Mouse (Mus musculus) cerebellum, adult 2 months (tissue): Measurements from ENCODE around the gene Stxbp4. TPM values are rescaled to one million over a fixed set of nuclear protein-coding genes. Genes with fewer than 3 reads are reported as not detected.

Source experiments
- DNase-seq, 2 experiments: peaks; one replicate each; pipeline ENCODE4 v3.0.0; 2021
- H3K27ac ChIP-seq: fragments of 200-500 bp; 2 replicates; pipeline ENCODE4 v1.5.1; 2012; ENCODE audit warnings: low read length, control low read depth, inconsistent platforms; ENCODE audit not compliant: insufficient read depth
- H3K27me3 ChIP-seq: fragments of 200-500 bp; 2 replicates; pipeline ENCODE4 v1.6.1; 2012; ENCODE audit warnings: inconsistent platforms, mild to moderate bottlenecking, low read length, moderate library complexity; ENCODE audit not compliant: control insufficient read depth, insufficient read depth
- H3K4me1 ChIP-seq: fragments of 200-500 bp; 2 replicates; pipeline ENCODE4 v1.6.1; 2011; ENCODE audit warnings: low read length; ENCODE audit not compliant: control insufficient read depth, insufficient read depth
- H3K4me3 ChIP-seq: fragments of 200-500 bp; replicated peaks from 2 replicates; pipeline ENCODE3; 2011; ENCODE audit warnings: mild to moderate bottlenecking, low read depth, low read length, control low read depth; ENCODE audit not compliant: insufficient read depth
- CTCF ChIP-seq: fragments of 200-500 bp; IDR thresholded peaks from 2 replicates; pipeline ENCODE4 v1.5.1; 2011; ENCODE audit warnings: low read depth, mild to moderate bottlenecking, control low read depth, low read length, moderate library complexity, borderline replicate concordance; ENCODE audit not compliant: insufficient read depth
- POLR2A ChIP-seq: fragments of 200-500 bp; IDR thresholded peaks from 2 replicates; pipeline ENCODE4 v1.6.1; 2011; ENCODE audit warnings: low read length, control low read depth, borderline replicate concordance; ENCODE audit not compliant: insufficient read depth
- WGBS: fragments of 180-500 bp; shearing (Covaris S2); methylation state at CpG from one replicate; pipeline ENCODE4 v1.1.7; 2018; 5-methylcytosine and 5-hydroxymethylcytosine counted together
- polyA plus RNA-seq: library from polyadenylated mRNA; depleted of rRNA; stranded (reverse); fragments of >200 nt; gene quantifications from 2 replicates; pipeline ENCODE4 v1.2.3, GENCODE M21; 2012

Stxbp4 gene
- polyA plus RNA-seq, 1 experiment = 7.4 TPM

- Histone ChIP-seq H3K27ac (no peak overlapping the region), H3K27me3 (no peaks in the 10 kb centered on the region), H3K4me3 (no peak overlapping the region), H3K4me1 (no peaks in the 10 kb centered on the region)
- WGBS = 94% methylated on average over 2 of the region's 2 CpGs
- TF ChIP-seq CTCF = no peak
- no peak for TF ChIP-seq POLR2A
- no peak for DNase-seq
Observed at GRCm38 (mm10) chr11:90603066-90603465, 34.8 kb downstream of the Stxbp4 start.

DNA sequence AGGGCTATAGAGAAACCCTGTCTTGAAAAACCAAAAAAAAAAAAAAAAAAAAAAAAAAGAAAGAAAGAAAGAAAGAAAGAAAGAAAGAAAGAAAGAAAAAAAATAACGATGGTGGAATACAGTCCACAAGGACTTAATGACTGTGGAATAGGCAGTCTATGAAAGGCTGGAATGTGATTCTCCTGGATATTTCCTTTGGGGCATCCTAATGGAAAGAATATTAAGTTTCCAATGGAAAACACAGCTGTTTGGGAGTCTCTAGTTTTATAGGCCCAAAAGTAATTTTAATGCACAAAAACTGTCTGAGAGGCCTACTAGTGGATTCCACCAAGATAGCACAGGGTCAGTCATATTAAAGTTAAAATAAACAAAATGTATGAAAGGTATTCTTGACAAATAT lies 42.1 kb downstream of the Stxbp4 start:
- WGBS = 100% methylated on average over 1 of the region's 1 CpGs
- H3K4me3 ChIP-seq = no peak overlapping the region
- no peaks in the 10 kb centered on the region for H3K27me3 ChIP-seq
- DNase-seq = no peak
- no peaks in the 10 kb centered on the region for H3K4me1 ChIP-seq
- TF ChIP-seq CTCF (no peak), POLR2A (no peak)
- H3K27ac ChIP-seq = no peak overlapping the region

DNA sequence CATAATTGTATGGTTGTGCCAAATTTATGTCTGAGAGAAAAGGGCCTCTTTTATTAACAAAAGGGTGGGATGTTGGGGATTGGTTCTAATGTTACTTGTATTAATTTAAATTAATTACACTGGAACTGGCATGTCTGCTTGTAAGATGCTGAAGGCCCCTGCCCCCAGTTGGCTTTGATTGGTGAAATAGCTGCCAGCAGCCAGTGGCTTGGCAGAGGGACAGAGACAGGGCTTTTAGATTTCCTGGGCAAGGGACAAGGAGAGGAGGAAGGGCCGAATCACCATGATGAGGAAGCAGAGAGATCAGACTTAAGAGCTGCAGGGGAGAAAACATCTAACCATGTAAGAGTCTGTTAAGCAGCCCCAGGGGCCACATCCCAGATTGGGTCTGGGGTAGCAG lies 46.9 kb downstream of the Stxbp4 start:
- H3K4me3 ChIP-seq = no peak overlapping the region
- H3K27me3 ChIP-seq = no peaks in the 10 kb centered on the region
- H3K4me1 ChIP-seq = no peaks in the 10 kb centered on the region
- no peak for DNase-seq
- TF ChIP-seq POLR2A (no peak), CTCF (no peak)
- 13% methylated on average over 1 of the region's 1 CpGs for WGBS
- no peak overlapping the region for H3K27ac ChIP-seq

- H3K27ac ChIP-seq = no peak overlapping the region
- no peak overlapping the region for H3K4me3 ChIP-seq
- no peaks in the 10 kb centered on the region for H3K4me1 ChIP-seq
- H3K27me3 ChIP-seq = no peaks in the 10 kb centered on the region
- no peak for TF ChIP-seq POLR2A
- TF ChIP-seq CTCF = no peak
- 94% methylated on average over 8 of the region's 8 CpGs for WGBS
- DNase-seq = no peak
Observed at GRCm38 (mm10) chr11:90586203-90586602, 51.7 kb downstream of the Stxbp4 start.

DNA sequence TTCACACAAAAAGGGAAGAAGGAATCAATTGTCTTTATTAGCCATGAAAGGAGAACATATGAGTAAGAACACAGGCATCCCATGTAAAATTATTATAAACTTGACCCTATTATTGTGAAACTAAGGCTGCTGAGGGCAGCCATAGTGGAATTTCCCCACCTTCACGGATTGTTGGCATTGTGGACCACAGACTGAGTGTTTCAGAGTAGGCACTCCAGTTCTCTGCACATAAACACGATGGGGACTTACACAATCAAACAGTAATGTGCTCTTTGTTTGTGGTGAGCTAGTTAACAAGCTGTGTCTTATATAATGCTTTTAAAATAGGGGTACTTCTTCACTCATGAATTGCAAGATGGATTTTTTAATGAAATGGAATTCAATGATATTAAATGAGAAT lies 52.1 kb downstream of the Stxbp4 start:
- Histone ChIP-seq H3K4me3 (no peak overlapping the region), H3K4me1 (no peaks in the 10 kb centered on the region), H3K27me3 (no peaks in the 10 kb centered on the region), H3K27ac (no peak overlapping the region)
- TF ChIP-seq POLR2A (no peak), CTCF (no peak)
- DNase-seq = no peak
- WGBS = 94% methylated on average over 2 of the region's 2 CpGs

- TF ChIP-seq CTCF (no peak), POLR2A (no peak)
- Histone ChIP-seq H3K27me3 (no peaks in the 10 kb centered on the region), H3K27ac (no peak overlapping the region), H3K4me1 (no peaks in the 10 kb centered on the region), H3K4me3 (no peak overlapping the region)
- no peak for DNase-seq
- WGBS = 53% methylated on average over 7 of the region's 7 CpGs
Observed at GRCm38 (mm10) chr11:90577057-90577780, 60.7 kb downstream of the Stxbp4 start.

DNA sequence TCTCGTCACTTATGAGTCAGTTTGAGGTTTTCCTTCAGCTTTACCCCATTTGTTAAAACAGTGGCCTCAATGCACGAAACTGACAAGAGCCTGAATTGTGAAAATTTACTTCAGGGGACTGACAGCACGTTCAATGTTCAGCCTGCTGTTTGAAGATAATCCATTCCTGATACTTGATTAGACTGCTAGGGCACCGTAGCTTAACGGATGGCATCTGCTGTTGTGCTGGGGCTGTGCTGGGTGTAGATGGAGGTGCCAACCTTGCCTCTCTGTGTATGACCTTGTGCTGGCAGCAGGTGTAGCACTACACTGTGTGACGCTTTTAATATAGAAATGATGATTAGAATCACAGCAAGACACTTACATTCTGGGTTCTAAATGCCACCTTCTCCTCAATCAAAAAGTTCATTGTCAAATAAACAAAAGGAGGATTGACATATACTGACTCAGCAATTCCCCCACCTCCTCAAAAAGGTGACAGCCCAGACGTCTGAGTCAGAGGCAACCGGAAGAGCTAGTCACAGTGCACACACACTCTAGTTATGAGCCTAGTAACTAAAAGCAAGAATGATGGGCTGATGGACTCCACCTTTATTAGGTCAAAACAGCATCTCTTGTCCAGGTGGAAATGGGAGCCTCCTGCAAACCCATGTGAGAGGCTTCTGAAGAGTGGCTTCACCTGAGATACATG lies 61.5 kb downstream of the Stxbp4 start:
- Histone ChIP-seq H3K27me3 (no peaks in the 10 kb centered on the region), H3K4me1 (no peaks in the 10 kb centered on the region), H3K27ac (no peak overlapping the region), H3K4me3 (no peak overlapping the region)
- TF ChIP-seq POLR2A = no peak
- WGBS = 84% methylated on average over 8 of the region's 8 CpGs
- no peak for DNase-seq

DNA sequence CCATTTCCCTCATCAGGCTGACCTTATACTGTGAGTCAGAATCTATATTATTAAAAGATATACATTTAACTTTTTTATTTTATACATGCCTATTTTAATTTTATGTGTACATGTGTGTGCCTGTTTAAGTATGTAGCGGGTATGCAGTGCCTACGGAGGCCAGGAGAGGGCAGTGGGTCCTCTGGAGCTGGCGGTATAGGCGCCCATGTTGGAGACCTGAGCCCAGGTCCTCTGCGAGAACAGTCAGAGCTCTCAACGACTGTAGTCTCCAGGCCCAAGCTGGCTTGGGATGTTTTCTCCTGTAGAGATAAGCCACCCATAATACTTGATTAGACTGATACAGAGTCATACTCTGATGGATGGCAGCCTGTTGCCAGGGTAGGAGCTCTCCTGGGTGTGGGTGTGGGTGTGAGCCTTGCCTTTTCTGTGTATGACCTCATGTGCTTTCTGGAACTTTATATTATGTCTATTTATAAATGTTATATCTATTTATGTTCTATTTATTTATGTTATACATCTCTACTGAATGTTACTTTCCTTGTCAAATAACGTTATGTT lies 62.3 kb downstream of the Stxbp4 start:
- no peak for TF ChIP-seq POLR2A
- no peak for TF ChIP-seq CTCF
- no peaks in the 10 kb centered on the region for H3K4me1 ChIP-seq
- H3K27ac ChIP-seq = no peak overlapping the region
- H3K4me3 ChIP-seq = no peak overlapping the region
- no peak for DNase-seq
- no peaks in the 10 kb centered on the region for H3K27me3 ChIP-seq
- WGBS = 98% methylated on average over 7 of the region's 7 CpGs
